Mouse (Mus musculus): ENCODE measurements at regions not wholly inside any gene's neighbourhood (a gene's known extent, or its start where the extent isn't known, plus 50 kb on each side); places are given as distances from the start of the nearest gene placed in this dataset.

- no peak for DNase-seq (ENCODE audit: extremely low read depth)
- dilution Hi-C loops (cut with MboI; ENCODE audit: extremely low pct_ligation_motif_present, extremely low pct_unique_long_range_greater_than_20kb, low sequenced_read_pairs) (no loop called here), in situ Hi-C loops (cut with MboI; ENCODE audit: low pct_ligation_motif_present, low pct_unique_long_range_greater_than_20kb, low sequenced_read_pairs) (no loop called here)
- H3K9ac ChIP-seq (ENCODE audit: insufficient read depth, low read depth) = no peak overlapping the region
- H3K9me3 ChIP-seq (replicated peaks; ENCODE audit: low read length) = no peaks in the 10 kb centered on the region
- H3K79me2 ChIP-seq (replicated peaks; ENCODE audit: control insufficient read depth, extremely low read depth, insufficient read depth, poor library complexity, severe bottlenecking) = no peaks in the 10 kb centered on the region
- no peak overlapping the region for H3K27ac ChIP-seq (ENCODE audit: insufficient read depth, low read depth)
- no peak for TF ChIP-seq HCFC1 (IDR thresholded peaks at IDR 0.05; ENCODE audit: low read depth, low read length)
- TF ChIP-seq POLR2A (IDR thresholded peaks at IDR 0.05; ENCODE audit: low read depth, low read length) = no peak
- TF ChIP-seq SIN3A (IDR thresholded peaks at IDR 0.05; ENCODE audit: low read length) = no peak
- TF ChIP-seq RAD21 (IDR thresholded peaks at IDR 0.05; ENCODE audit: low read depth, low read length) = no peak
- TF ChIP-seq ZKSCAN1 (IDR thresholded peaks at IDR 0.05; ENCODE audit: borderline replicate concordance, low read depth, low read length) = no peak
- no peak for TF ChIP-seq POLR2AphosphoS2 (IDR thresholded peaks at IDR 0.05; ENCODE audit: low read depth, low read length)
- TF ChIP-seq CHD2 (IDR thresholded peaks at IDR 0.05; ENCODE audit: low read length) = no peak
- TF ChIP-seq NELFE (IDR thresholded peaks at IDR 0.05; ENCODE audit: low read depth, low read length) = no peak
- TF ChIP-seq MAX (IDR thresholded peaks at IDR 0.05; ENCODE audit: low read length) = no peak
- H3K27me3 ChIP-seq (replicated peaks) = peaks cover 1% of the 10 kb centered on the region
- H3K36me3 ChIP-seq (replicated peaks in 1 of 2; ENCODE audit: control insufficient read depth in 1 of 2, insufficient read depth in 1 of 2, low read length in 1 of 2) = no peaks in the 10 kb centered on the region
- no peaks in the 10 kb centered on the region for H3K4me1 ChIP-seq (ENCODE audit: control insufficient read depth in 1 of 2, insufficient read depth in 2 of 2)
- H3K4me3 ChIP-seq (replicated peaks in 1 of 3; ENCODE audit: low read depth in 2 of 3, low read length in 2 of 3, poor library complexity in 1 of 3) = no peak overlapping the region
- no peak overlapping the region for H3K4me2 ChIP-seq (ENCODE audit: insufficient read depth, low read depth, poor library complexity, severe bottlenecking)
These were observed 93.5 kb downstream of the Ehf start for GRCm38 (mm10) chr2:103209512-103209981.

- Histone ChIP-seq H3K27me3 (replicated peaks) (peaks cover 1% of the 10 kb centered on the region), H3K9ac (ENCODE audit: insufficient read depth, low read depth) (no peak overlapping the region), H3K4me2 (ENCODE audit: insufficient read depth, low read depth, poor library complexity, severe bottlenecking) (no peak overlapping the region), H3K79me2 (replicated peaks; ENCODE audit: control insufficient read depth, extremely low read depth, insufficient read depth, poor library complexity, severe bottlenecking) (no peaks in the 10 kb centered on the region), H3K4me1 (ENCODE audit: control insufficient read depth in 1 of 2, insufficient read depth in 2 of 2) (peaks cover 0 to 8% of the 10 kb centered on the region in 2 experiments; a peak in 1 of 4 replicates), H3K9me3 (replicated peaks; ENCODE audit: low read length) (no peaks in the 10 kb centered on the region), H3K36me3 (replicated peaks in 1 of 2; ENCODE audit: control insufficient read depth in 1 of 2, insufficient read depth in 1 of 2, low read length in 1 of 2) (no peaks in the 10 kb centered on the region), H3K27ac (ENCODE audit: insufficient read depth, low read depth) (no peak overlapping the region), H3K4me3 (replicated peaks in 1 of 3; ENCODE audit: low read depth in 2 of 3, low read length in 2 of 3, poor library complexity in 1 of 3) (no peak overlapping the region)
- in situ Hi-C loops (cut with MboI; ENCODE audit: low pct_ligation_motif_present, low pct_unique_long_range_greater_than_20kb, low sequenced_read_pairs) = no loop called here
- dilution Hi-C loops (cut with MboI; ENCODE audit: extremely low pct_ligation_motif_present, extremely low pct_unique_long_range_greater_than_20kb, low sequenced_read_pairs) = no loop called here
- TF ChIP-seq JUN (IDR thresholded peaks at IDR 0.05; ENCODE audit: insufficient read depth, low read depth, low read length) = no peak
- TF ChIP-seq POLR2AphosphoS2 (IDR thresholded peaks at IDR 0.05; ENCODE audit: low read depth, low read length) = no peak
- no peak for TF ChIP-seq POLR2A (IDR thresholded peaks at IDR 0.05; ENCODE audit: low read depth, low read length)
- no peak for TF ChIP-seq GABPA (IDR thresholded peaks at IDR 0.05; ENCODE audit: insufficient replicate concordance, low read depth, low read length)
- TF ChIP-seq TBP (conservative IDR thresholded peaks at IDR 0.05; ENCODE audit: low read depth, low read length) = no peak
- TF ChIP-seq JUND (conservative IDR thresholded peaks at IDR 0.05; ENCODE audit: low read depth, low read length) = no peak
- TF ChIP-seq CTCF (conservative IDR thresholded peaks at IDR 0.05 in 1 of 2, IDR thresholded peaks at IDR 0.05 in 1 of 2; ENCODE audit: low read depth in 2 of 2, low read length in 2 of 2) = no peak
- no peak for TF ChIP-seq MYC (IDR thresholded peaks at IDR 0.05; ENCODE audit: low read depth, low read length)
- TF ChIP-seq MEF2A (IDR thresholded peaks at IDR 0.05; ENCODE audit: borderline replicate concordance, low read depth, low read length) = no peak
- TF ChIP-seq HCFC1 (IDR thresholded peaks at IDR 0.05; ENCODE audit: low read depth, low read length) = no peak
- TF ChIP-seq MXI1 (IDR thresholded peaks at IDR 0.05; ENCODE audit: low read depth, low read length) = no peak
- no peak for TF ChIP-seq RCOR1 (conservative IDR thresholded peaks at IDR 0.05; ENCODE audit: low read depth, low read length)
- TF ChIP-seq ZKSCAN1 (IDR thresholded peaks at IDR 0.05; ENCODE audit: borderline replicate concordance, low read depth, low read length) = no peak
- no peak for TF ChIP-seq MAFK (IDR thresholded peaks at IDR 0.05; ENCODE audit: insufficient replicate concordance, low read length)
- no peak for TF ChIP-seq MAZ (IDR thresholded peaks at IDR 0.05; ENCODE audit: low read depth, low read length)
- TF ChIP-seq ZNF384 (IDR thresholded peaks at IDR 0.05; ENCODE audit: low read depth, low read length) = no peak
- no peak for DNase-seq (ENCODE audit: extremely low read depth)
These were observed 91.9 kb downstream of the Ehf start for GRCm38 (mm10) chr2:103211179-103211578.

All from CH12.LX (cell line).